20 mouse cellular contexts compared by ENCODE assay signal in the genomic region with DNA sequence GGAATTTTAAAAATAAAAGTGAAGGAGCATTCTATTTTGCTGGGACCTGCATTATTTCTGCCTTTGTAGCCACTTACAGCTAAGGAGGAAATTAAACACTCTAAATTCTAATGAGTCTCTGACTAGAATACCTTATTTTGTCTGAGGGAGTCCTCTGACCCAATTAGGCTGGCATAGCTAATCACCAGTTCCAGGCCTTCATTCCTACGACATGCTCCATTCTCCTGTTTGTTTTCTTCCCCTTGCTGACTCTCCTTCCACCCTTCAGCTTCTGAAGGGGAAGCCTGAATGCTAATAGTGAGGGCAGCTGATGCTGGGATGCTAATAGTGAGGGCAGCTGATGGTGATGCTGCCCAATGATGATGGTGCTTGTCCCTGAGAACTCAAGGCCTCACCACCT.
DNase-seq lines count a peak whose midpoint lies in the region; ATAC-seq lines count a peak whose summit lies in the region.
"Had no signal": no experiment of that assay in that cellular context is flagged by ENCODE, and none has a peak within 500 bp of the region (broad histone marks: within the 10 kb centered on the region; RNA-seq: fewer than 3 reads in every experiment).

No protein-coding gene starts in this region.

- no peak overlapping the region for H3K27ac ChIP-seq in hindbrain, embryonic 12.5 days
- no peak overlapping the region for H3K27ac ChIP-seq in hindbrain, embryonic 11.5 days (ENCODE audit: low read depth, low read length)
- H3K27ac ChIP-seq in midbrain, embryonic 12.5 days (replicated peaks), result no peak overlapping the region
- H3K27ac ChIP-seq in midbrain, embryonic 11.5 days (ENCODE audit: low read depth, low read length), result no peak overlapping the region
- H3K27ac ChIP-seq in forebrain, embryonic 14.5 days (ENCODE audit: low read depth, low read length), result no peak overlapping the region
- H3K27ac ChIP-seq in midbrain, embryonic 15.5 days, result 0 out of 2 replicates have a peak overlapping the region, but pooled peaks have one; percentile 4
- H3K27ac ChIP-seq: embryonic facial prominence, embryonic 13.5 days; heart, embryonic 15.5 days; limb, embryonic 12.5 days; liver, embryonic 14.5 days had no signal

- H3K9me3 ChIP-seq in hindbrain, embryonic 12.5 days (replicated peaks), result no peaks in the 10 kb centered on the region
- H3K9me3 ChIP-seq in hindbrain, embryonic 11.5 days (ENCODE audit: control insufficient read depth, low read length), result no peaks in the 10 kb centered on the region
- H3K9me3 ChIP-seq in midbrain, embryonic 12.5 days, result no peaks in the 10 kb centered on the region; the same call in 1 of the 2 replicates
- no peaks in the 10 kb centered on the region for H3K9me3 ChIP-seq in midbrain, embryonic 11.5 days (ENCODE audit: control insufficient read depth, low read length)
- H3K9me3 ChIP-seq in forebrain, embryonic 14.5 days (replicated peaks; ENCODE audit: control insufficient read depth, low read length), result no peaks in the 10 kb centered on the region
- no peaks in the 10 kb centered on the region for H3K9me3 ChIP-seq in midbrain, embryonic 15.5 days
- H3K9me3 ChIP-seq: embryonic facial prominence, embryonic 13.5 days; heart, embryonic 15.5 days; limb, embryonic 12.5 days had no signal

- H3K4me1 ChIP-seq in hindbrain, embryonic 12.5 days, result no peaks in the 10 kb centered on the region
- no peaks in the 10 kb centered on the region for H3K4me1 ChIP-seq in hindbrain, embryonic 11.5 days (replicated peaks; ENCODE audit: control insufficient read depth, insufficient read depth, low read length)
- no peaks in the 10 kb centered on the region for H3K4me1 ChIP-seq in midbrain, embryonic 12.5 days
- H3K4me1 ChIP-seq in midbrain, embryonic 11.5 days (ENCODE audit: control insufficient read depth, insufficient read depth, low read length), result no peaks in the 10 kb centered on the region
- peaks cover 6% of the 10 kb centered on the region; the same call in 1 of the 2 replicates for H3K4me1 ChIP-seq in forebrain, embryonic 14.5 days (ENCODE audit: control insufficient read depth, insufficient read depth, low read length)
- H3K4me1 ChIP-seq in midbrain, embryonic 15.5 days, result no peaks in the 10 kb centered on the region
- H3K4me1 ChIP-seq: embryonic facial prominence, embryonic 13.5 days; heart, embryonic 15.5 days; limb, embryonic 12.5 days had no signal

- H3K9ac ChIP-seq in hindbrain, embryonic 12.5 days, result no peak overlapping the region
- H3K9ac ChIP-seq in hindbrain, embryonic 11.5 days (ENCODE audit: low read depth, low read length), result no peak overlapping the region
- no peak overlapping the region for H3K9ac ChIP-seq in midbrain, embryonic 12.5 days (replicated peaks)
- no peak overlapping the region for H3K9ac ChIP-seq in midbrain, embryonic 11.5 days (ENCODE audit: low read length)
- no peak overlapping the region for H3K9ac ChIP-seq in forebrain, embryonic 14.5 days (ENCODE audit: low read length)
- H3K9ac ChIP-seq in midbrain, embryonic 15.5 days, result no peak overlapping the region
- H3K9ac ChIP-seq: embryonic facial prominence, embryonic 13.5 days; heart, embryonic 15.5 days; limb, embryonic 12.5 days; liver, embryonic 14.5 days had no signal

- H3K4me2 ChIP-seq in hindbrain, embryonic 12.5 days (replicated peaks), result no peak overlapping the region
- no peak overlapping the region for H3K4me2 ChIP-seq in hindbrain, embryonic 11.5 days (replicated peaks; ENCODE audit: low read depth, low read length)
- no peak overlapping the region for H3K4me2 ChIP-seq in midbrain, embryonic 12.5 days (replicated peaks)
- H3K4me2 ChIP-seq in midbrain, embryonic 11.5 days, result no peak overlapping the region
- no peak overlapping the region for H3K4me2 ChIP-seq in forebrain, embryonic 14.5 days (ENCODE audit: low read length)
- no peak overlapping the region for H3K4me2 ChIP-seq in midbrain, embryonic 15.5 days
- H3K4me2 ChIP-seq: embryonic facial prominence, embryonic 13.5 days; heart, embryonic 15.5 days; limb, embryonic 12.5 days had no signal

- WGBS in hindbrain, embryonic 12.5 days, result 48% methylated on average over 1 of the region's 1 CpGs
- WGBS in hindbrain, embryonic 11.5 days, result 43% methylated on average over 1 of the region's 1 CpGs
- 38% methylated on average over 1 of the region's 1 CpGs for WGBS in midbrain, embryonic 12.5 days
- WGBS in midbrain, embryonic 11.5 days, result 42% methylated on average over 1 of the region's 1 CpGs
- 3% methylated on average over 1 of the region's 1 CpGs for WGBS in forebrain, embryonic 14.5 days
- 26% methylated on average over 1 of the region's 1 CpGs for WGBS in midbrain, embryonic 15.5 days

- no peaks in the 10 kb centered on the region for H3K36me3 ChIP-seq in hindbrain, embryonic 12.5 days
- H3K36me3 ChIP-seq in hindbrain, embryonic 11.5 days (ENCODE audit: control insufficient read depth, insufficient read depth, low read length), result no peaks in the 10 kb centered on the region
- no peaks in the 10 kb centered on the region for H3K36me3 ChIP-seq in midbrain, embryonic 12.5 days
- no peaks in the 10 kb centered on the region for H3K36me3 ChIP-seq in midbrain, embryonic 11.5 days (ENCODE audit: control insufficient read depth, insufficient read depth, low read length)
- H3K36me3 ChIP-seq in forebrain, embryonic 14.5 days (ENCODE audit: control insufficient read depth, insufficient read depth, low read length), result no peaks in the 10 kb centered on the region
- no peaks in the 10 kb centered on the region for H3K36me3 ChIP-seq in midbrain, embryonic 15.5 days (replicated peaks)
- H3K36me3 ChIP-seq: embryonic facial prominence, embryonic 13.5 days; heart, embryonic 15.5 days; limb, embryonic 12.5 days had no signal

- H3K4me3 ChIP-seq in hindbrain, embryonic 12.5 days, result no peak overlapping the region
- no peak overlapping the region for H3K4me3 ChIP-seq in hindbrain, embryonic 11.5 days (ENCODE audit: low read depth, low read length)
- no peak overlapping the region for H3K4me3 ChIP-seq in midbrain, embryonic 12.5 days
- no peak overlapping the region for H3K4me3 ChIP-seq in midbrain, embryonic 11.5 days (ENCODE audit: low read depth, low read length)
- H3K4me3 ChIP-seq in forebrain, embryonic 14.5 days (ENCODE audit: low read depth, low read length), result no peak overlapping the region
- H3K4me3 ChIP-seq in midbrain, embryonic 15.5 days, result no peak overlapping the region
- H3K4me3 ChIP-seq: embryonic facial prominence, embryonic 13.5 days; heart, embryonic 15.5 days; limb, embryonic 12.5 days had no signal

- H3K27me3 ChIP-seq in hindbrain, embryonic 12.5 days, result no peaks in the 10 kb centered on the region
- no peaks in the 10 kb centered on the region for H3K27me3 ChIP-seq in hindbrain, embryonic 11.5 days (ENCODE audit: control insufficient read depth, insufficient read depth, low read length)
- H3K27me3 ChIP-seq in midbrain, embryonic 12.5 days, result no peaks in the 10 kb centered on the region
- H3K27me3 ChIP-seq in midbrain, embryonic 11.5 days (ENCODE audit: control insufficient read depth, insufficient read depth, low read length), result no peaks in the 10 kb centered on the region
- no peaks in the 10 kb centered on the region for H3K27me3 ChIP-seq in forebrain, embryonic 14.5 days (replicated peaks; ENCODE audit: control insufficient read depth, insufficient read depth, low read length)
- no peaks in the 10 kb centered on the region for H3K27me3 ChIP-seq in midbrain, embryonic 15.5 days (replicated peaks)
- H3K27me3 ChIP-seq: embryonic facial prominence, embryonic 13.5 days; heart, embryonic 15.5 days; limb, embryonic 12.5 days; Patski had no signal

- ATAC-seq in hindbrain, embryonic 12.5 days (ENCODE audit: low FRiP score), result 0 out of 2 replicates have a peak, but pooled peaks have one; percentile 11
- ATAC-seq in hindbrain, embryonic 11.5 days (ENCODE audit: low FRiP score), result no peak
- ATAC-seq in midbrain, embryonic 12.5 days (ENCODE audit: low FRiP score, low read depth), result peak; percentile 44; the same call in 1 of the 2 replicates
- ATAC-seq in midbrain, embryonic 11.5 days (ENCODE audit: low FRiP score), result no peak
- peak; percentile 90 for ATAC-seq in forebrain, embryonic 14.5 days
- 0 out of 2 replicates have a peak, but pooled peaks have one; percentile 30 for ATAC-seq in midbrain, embryonic 15.5 days (replicated peaks)
- ATAC-seq: activated CD4-positive, CD25-positive, alpha-beta regulatory T cell, adult 4 months; Patski had no signal

- DNase-seq in hindbrain, embryonic 11.5 days (ENCODE audit: low spot score), result no peak
- no peak for DNase-seq in midbrain, embryonic 11.5 days (ENCODE audit: low spot score, missing footprints)
- DNase-seq in forebrain, embryonic 14.5 days (ENCODE audit: low spot score), result peak; percentile 76
- no peak for DNase-seq in liver
- no peak for DNase-seq in embryo, embryonic 9.5 days (ENCODE audit: extremely low spot score)
- DNase-seq: adrenal gland, postnatal 25 days; heart, adult 18-20 months; kidney, adult 18-20 months; kidney, postnatal 10 days; right cerebral cortex, adult 18-20 months; thymus, postnatal 4 days had no signal

Comparison
In these comparisons a context has a peak if more than half of its experiments do, and no peak if none do; other contexts are left out.
1. ATAC-seq: peak in hindbrain, embryonic 12.5 days (single experiment), midbrain, embryonic 12.5 days (single experiment), forebrain, embryonic 14.5 days (single experiment) and midbrain, embryonic 15.5 days (single experiment); none in hindbrain, embryonic 11.5 days (single experiment) and midbrain, embryonic 11.5 days (single experiment).